In the genomic region with DNA sequence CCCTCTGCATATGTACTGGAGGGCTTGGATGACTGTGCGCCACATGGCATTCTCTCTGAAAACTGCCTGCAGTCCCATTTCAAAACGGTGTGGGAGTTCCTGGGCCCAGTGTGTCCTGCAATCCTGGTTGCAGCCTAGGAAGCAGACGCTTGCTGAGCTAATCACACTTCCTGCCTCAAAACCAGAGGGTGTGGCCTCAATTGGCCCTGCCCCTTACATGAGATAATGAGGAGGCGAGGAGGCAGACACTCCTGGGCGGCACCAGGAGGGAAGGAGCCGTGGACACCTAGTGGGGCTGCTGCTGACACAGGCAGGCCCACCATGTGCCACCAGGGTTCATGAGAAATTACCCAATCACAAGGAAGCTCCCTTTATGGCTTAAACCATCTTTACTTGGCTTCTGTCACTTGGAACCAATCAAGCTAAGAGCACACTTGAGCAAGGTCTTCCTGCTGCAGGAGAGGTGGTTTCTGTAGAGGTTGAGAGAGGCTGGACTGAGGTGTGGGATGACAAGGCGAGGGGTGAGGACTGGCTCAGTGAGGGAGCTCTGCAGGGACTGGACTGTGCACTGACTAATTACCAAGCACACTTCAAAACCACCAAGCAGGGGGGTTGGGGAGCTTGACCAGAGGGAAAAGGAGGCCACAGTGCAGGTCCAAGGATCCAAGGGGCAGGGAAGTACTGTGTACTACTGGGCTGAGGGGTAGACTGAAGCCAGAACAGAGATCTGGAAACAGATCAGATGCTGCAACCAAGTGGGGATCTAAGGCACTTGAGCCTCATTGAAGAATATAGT, we compare ENCODE assay signal across 8 mouse cellular contexts.
DNase-seq lines count a peak whose midpoint lies in the region; ATAC-seq and TF ChIP-seq lines count a peak whose summit lies in the region.
"Had no signal": no experiment of that assay in that cellular context is flagged by ENCODE, and none has a peak within 500 bp of the region (broad histone marks: within the 10 kb centered on the region; RNA-seq: fewer than 3 reads in every experiment).

No protein-coding gene starts in this region.

- no peaks in the 10 kb centered on the region for H3K4me1 ChIP-seq in lung, postnatal 0 days (ENCODE audit: insufficient read depth, low read depth, low read length)
- H3K4me1 ChIP-seq in midbrain, embryonic 13.5 days (replicated peaks): peaks cover 45% of the 10 kb centered on the region

- peak; percentile 19 for DNase-seq in lung, postnatal 0 days (ENCODE audit: low spot score)
- no peak for DNase-seq in lung, postnatal 25 days (ENCODE audit: low spot score)
- DNase-seq in c-Kit-positive CD71-positive TER-119-negative erythroid progenitor cells, embryonic 14.5 days (ENCODE audit: low read depth): peak; percentile 52
- peak; percentile 42 for DNase-seq in induced T-regulatory cell, adult 2 months (ENCODE audit: low read depth)
- DNase-seq in ovary, postnatal 14 days (ENCODE audit: low spot score): no peak
- DNase-seq in adrenal gland, postnatal 36 days: no peak
- DNase-seq: adrenal gland, postnatal 14 days had no signal

- no peaks in the 10 kb centered on the region for H3K36me3 ChIP-seq in lung, postnatal 0 days (ENCODE audit: insufficient read depth, low read length)
- H3K36me3 ChIP-seq in midbrain, embryonic 13.5 days: no peaks in the 10 kb centered on the region

- no peak overlapping the region for H3K27ac ChIP-seq in lung, postnatal 0 days (ENCODE audit: low read length)
- peak overlapping the region; percentile 74 for H3K27ac ChIP-seq in midbrain, embryonic 13.5 days

- no peak overlapping the region for H3K4me3 ChIP-seq in lung, postnatal 0 days (ENCODE audit: low read depth, low read length)
- H3K4me3 ChIP-seq in midbrain, embryonic 13.5 days (replicated peaks): no peak overlapping the region

- no peak overlapping the region for H3K9ac ChIP-seq in lung, postnatal 0 days (replicated peaks; ENCODE audit: low read depth)
- H3K9ac ChIP-seq in midbrain, embryonic 13.5 days (replicated peaks): no peak overlapping the region

- no peak overlapping the region for H3K4me2 ChIP-seq in lung, postnatal 0 days (replicated peaks; ENCODE audit: low read depth, low read length)
- H3K4me2 ChIP-seq in midbrain, embryonic 13.5 days (replicated peaks): no peak overlapping the region

- no peak for TF ChIP-seq EP300 in lung, postnatal 0 days (IDR thresholded peaks at IDR 0.05)

- ATAC-seq in lung, postnatal 0 days: peak; percentile 23; the same call in 1 of the 2 replicates
- ATAC-seq in midbrain, embryonic 13.5 days: peak; percentile 28; the same call in 1 of the 2 replicates

- H3K9me3 ChIP-seq in lung, postnatal 0 days (ENCODE audit: low read length): no peaks in the 10 kb centered on the region
- no peaks in the 10 kb centered on the region for H3K9me3 ChIP-seq in midbrain, embryonic 13.5 days

- no peak for TF ChIP-seq CTCF in lung, postnatal 0 days (IDR thresholded peaks at IDR 0.05)

- H3K27me3 ChIP-seq in lung, postnatal 0 days (replicated peaks; ENCODE audit: insufficient read depth, low read length): no peaks in the 10 kb centered on the region
- H3K27me3 ChIP-seq in midbrain, embryonic 13.5 days: no peaks in the 10 kb centered on the region

- 58% methylated on average over 7 of the region's 7 CpGs for WGBS in lung, postnatal 0 days
- 40% methylated on average over 7 of the region's 7 CpGs for WGBS in midbrain, embryonic 13.5 days

Comparison
In these comparisons a context has a peak if more than half of its experiments do, and no peak if none do; other contexts are left out.
1. DNase-seq: peak in lung, postnatal 0 days (single experiment), c-Kit-positive CD71-positive TER-119-negative erythroid progenitor cells, embryonic 14.5 days (single experiment) and induced T-regulatory cell, adult 2 months (single experiment); none in lung, postnatal 25 days (single experiment), ovary, postnatal 14 days (single experiment) and adrenal gland, postnatal 36 days (0 of 2).